In the genomic region with DNA sequence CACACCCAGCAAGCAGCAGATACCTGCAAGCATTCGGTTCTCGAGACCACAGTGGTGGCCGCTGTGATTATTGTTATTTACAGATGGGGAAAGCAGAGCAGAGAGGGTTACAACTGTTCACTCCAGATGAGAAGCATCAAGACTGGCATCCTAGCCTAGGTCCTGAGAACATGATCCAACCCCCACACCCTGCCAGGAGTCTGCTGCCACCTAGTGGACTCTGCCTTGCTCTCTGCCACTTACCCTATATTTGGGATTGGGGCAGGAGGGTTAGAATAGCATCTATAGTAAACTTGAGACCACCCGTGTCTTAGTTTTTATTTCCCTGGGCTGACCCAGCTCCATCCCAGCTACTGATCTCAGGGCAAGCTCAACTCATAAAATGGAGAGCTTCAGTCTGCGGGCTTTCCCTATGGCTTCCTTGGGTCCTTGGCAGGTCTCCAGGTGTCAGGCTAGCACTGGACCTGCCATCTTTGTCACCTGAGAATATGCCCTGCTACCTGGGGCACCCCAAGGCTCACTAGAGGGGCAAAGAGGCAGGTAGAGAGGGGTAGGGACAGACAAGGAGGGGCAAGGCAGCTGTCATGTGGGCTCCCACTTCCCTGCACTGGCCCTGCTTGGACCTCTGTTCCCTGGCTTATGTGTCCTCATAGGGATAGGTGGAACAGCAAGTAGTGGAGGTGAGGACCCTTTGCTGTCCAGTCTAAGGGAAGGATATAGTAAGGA, we compare ENCODE assay signal across 10 mouse cellular contexts. TPM values are rescaled to one million over a fixed set of nuclear protein-coding genes. Genes with fewer than 3 reads are reported as not detected.
DNase-seq lines count a peak whose midpoint lies in the region; ATAC-seq and TF ChIP-seq lines count a peak whose summit lies in the region.
"Had no signal": no experiment of that assay in that cellular context is flagged by ENCODE, and none has a peak within 500 bp of the region (broad histone marks: within the 10 kb centered on the region; RNA-seq: fewer than 3 reads in every experiment).

No protein-coding gene starts in this region.

- H3K4me1 ChIP-seq in midbrain, embryonic 14.5 days (ENCODE audit: control insufficient read depth, insufficient read depth, low read length), result peaks cover 11% of the 10 kb centered on the region; the same call in 1 of the 2 replicates
- H3K4me1 ChIP-seq in midbrain, embryonic 16.5 days (ENCODE audit: control insufficient read depth, insufficient read depth, low read length), result peaks cover 7% of the 10 kb centered on the region; the same call in 1 of the 2 replicates
- no peaks in the 10 kb centered on the region; the same call in 1 of the 2 replicates for H3K4me1 ChIP-seq in lung, adult 2 months (ENCODE audit: control insufficient read depth, insufficient read depth, low read length)
- no peaks in the 10 kb centered on the region for H3K4me1 ChIP-seq in spleen, adult 2 months (ENCODE audit: control insufficient read depth, insufficient read depth, insufficient read length)

- TF ChIP-seq POLR2A in lung, adult 2 months (IDR thresholded peaks at IDR 0.05; ENCODE audit: borderline replicate concordance, extremely low read depth, low read depth, low read length), result no peak
- TF ChIP-seq POLR2A in spleen, adult 2 months (IDR thresholded peaks at IDR 0.05; ENCODE audit: low read depth, low read length), result no peak

- no peak for ATAC-seq in cerebellum, adult (ENCODE audit: insufficient number of reproducible peaks, low FRiP score, low TSS enrichment)
- ATAC-seq in midbrain, embryonic 14.5 days (ENCODE audit: low FRiP score, low TSS enrichment), result no peak
- no peak for ATAC-seq in midbrain, embryonic 16.5 days

- H3K36me3 ChIP-seq in midbrain, embryonic 14.5 days (ENCODE audit: control insufficient read depth, insufficient read depth, low read length), result no peaks in the 10 kb centered on the region
- no peaks in the 10 kb centered on the region for H3K36me3 ChIP-seq in midbrain, embryonic 16.5 days (ENCODE audit: control insufficient read depth, insufficient read depth, low read length)
- H3K36me3 ChIP-seq in spleen, adult 2 months (ENCODE audit: control insufficient read depth, insufficient read depth, low read length), result no peaks in the 10 kb centered on the region

- 55% methylated on average over 5 of the region's 5 CpGs for WGBS in midbrain, embryonic 14.5 days
- 45% methylated on average over 5 of the region's 5 CpGs for WGBS in midbrain, embryonic 16.5 days
- 40% methylated on average over 5 of the region's 5 CpGs for WGBS in lung, adult 2 months
- WGBS in spleen, adult 2 months, result 56% methylated on average over 5 of the region's 5 CpGs

- H3K27ac ChIP-seq in midbrain, embryonic 14.5 days (replicated peaks; ENCODE audit: low read depth, low read length), result no peak overlapping the region
- no peak overlapping the region for H3K27ac ChIP-seq in midbrain, embryonic 16.5 days (ENCODE audit: low read length)
- no peak overlapping the region for H3K27ac ChIP-seq in spleen, adult 2 months (ENCODE audit: insufficient read depth, low read length)

- no peak overlapping the region for H3K4me2 ChIP-seq in midbrain, embryonic 14.5 days (ENCODE audit: low read length)
- no peak overlapping the region for H3K4me2 ChIP-seq in midbrain, embryonic 16.5 days (ENCODE audit: low read length)

- H3K27me3 ChIP-seq in midbrain, embryonic 14.5 days (ENCODE audit: control insufficient read depth, insufficient read depth, low read length), result peaks cover 24% of the 10 kb centered on the region
- H3K27me3 ChIP-seq in midbrain, embryonic 16.5 days (ENCODE audit: control insufficient read depth, insufficient read depth, low read depth, low read length), result peaks cover 12% of the 10 kb centered on the region
- no peaks in the 10 kb centered on the region for H3K27me3 ChIP-seq in spleen, adult 2 months (ENCODE audit: control insufficient read depth, insufficient read depth, low read length)

- intact Hi-C loops in gastrocnemius, postnatal 36 days (cut with DNase I), result loop anchor here (1.0 kb wide), 1 partner anchor 277 kb away; no protein-coding TSS in a partner anchor

- H3K4me3 ChIP-seq in midbrain, embryonic 14.5 days (replicated peaks; ENCODE audit: low read depth, low read length), result no peak overlapping the region
- no peak overlapping the region for H3K4me3 ChIP-seq in midbrain, embryonic 16.5 days (ENCODE audit: low read depth, low read length)
- H3K4me3 ChIP-seq in lung, adult 2 months (replicated peaks; ENCODE audit: extremely low read depth, low read depth, low read length), result no peak overlapping the region
- H3K4me3 ChIP-seq in spleen, adult 2 months (ENCODE audit: extremely low read depth, insufficient read depth, insufficient read length), result no peak overlapping the region

- TF ChIP-seq CTCF in lung, adult 2 months (IDR thresholded peaks at IDR 0.05; ENCODE audit: insufficient read depth, low read length), result peak; percentile 89
- TF ChIP-seq CTCF in spleen, adult 2 months (IDR thresholded peaks at IDR 0.05; ENCODE audit: extremely low read depth, insufficient read depth, insufficient read length, insufficient replicate concordance), result peak; percentile 82; the same call in 1 of the 2 replicates

- peak; percentile 32 for DNase-seq in cerebellum, adult 11 months
- peak; percentile 78 for DNase-seq in midbrain, embryonic 14.5 days
- DNase-seq in c-Kit-positive CD71-positive TER-119-negative erythroid progenitor cells, embryonic 14.5 days (ENCODE audit: low read depth), result peak; percentile 35
- peak; percentile 52 to 61 for DNase-seq in gastrocnemius, postnatal 36 days
- DNase-seq in lung, adult 2 months, result peak; percentile 51
- DNase-seq in spleen, adult 2 months (ENCODE audit: low read depth in 1 of 2, low spot score in 2 of 2), result peak; percentile 27 to 61

- no peak overlapping the region for H3K9ac ChIP-seq in midbrain, embryonic 14.5 days (replicated peaks; ENCODE audit: low read length)
- no peak overlapping the region for H3K9ac ChIP-seq in midbrain, embryonic 16.5 days (ENCODE audit: low read depth, low read length)

- no peaks in the 10 kb centered on the region for H3K9me3 ChIP-seq in midbrain, embryonic 14.5 days (ENCODE audit: control insufficient read depth, low read length)
- no peaks in the 10 kb centered on the region for H3K9me3 ChIP-seq in midbrain, embryonic 16.5 days (replicated peaks; ENCODE audit: control insufficient read depth, low read length, poor library complexity, severe bottlenecking)

RNA-seq across cellular contexts. Expression of gene Osbpl5, which starts 2.6 kb away (rescaled TPM):
- polyA plus RNA-seq in midbrain, embryonic 14.5 days (2014; fragmentation: Nextera tagmentation; extraction: Ambion mirVana), result 30.1 and 33.2 TPM in 2 replicates
- polyA plus RNA-seq in midbrain, embryonic 16.5 days (2015; fragmentation: Nextera tagmentation; extraction: Ambion mirVana), result 43.8 and 44.1 TPM in 2 replicates
- total RNA-seq in gastrocnemius, postnatal 36 days (2021), result 10 to 100 TPM; 14.6 to 15.2 TPM
- polyA plus RNA-seq in lung, adult 2 months (2012; rRNA removed), result 103 and 125 TPM in 2 replicates
- polyA plus RNA-seq in spleen, adult 2 months (2012; rRNA removed), result 31.2 and 37.6 TPM in 2 replicates

RNA-seq across cellular contexts. Expression of gene Mrgprg, which starts 12.6 kb away (rescaled TPM):
- polyA plus RNA-seq in midbrain, embryonic 14.5 days (2014; fragmentation: Nextera tagmentation; extraction: Ambion mirVana), result not detected in 2 replicates
- polyA plus RNA-seq in midbrain, embryonic 16.5 days (2015; fragmentation: Nextera tagmentation; extraction: Ambion mirVana), result not detected in 2 replicates
- total RNA-seq in gastrocnemius, postnatal 36 days (2021), result not detected
- polyA plus RNA-seq in lung, adult 2 months (2012; rRNA removed), result not detected in 2 replicates
- polyA plus RNA-seq in spleen, adult 2 months (2012; rRNA removed), result not detected in 2 replicates
- total RNA-seq: layer of hippocampus, adult 18-20 months had no signal
- polyA plus RNA-seq: stomach, embryonic 14.5 days had no signal

RNA-seq across cellular contexts. Expression of gene Mrgpre, which starts 30.1 kb away (rescaled TPM):
- 6.9 and 7.2 TPM in 2 replicates for polyA plus RNA-seq in midbrain, embryonic 14.5 days (2014; fragmentation: Nextera tagmentation; extraction: Ambion mirVana)
- 11.4 and 14.1 TPM in 2 replicates for polyA plus RNA-seq in midbrain, embryonic 16.5 days (2015; fragmentation: Nextera tagmentation; extraction: Ambion mirVana)
- under 1 TPM; 0.43 to 0.54 TPM for total RNA-seq in gastrocnemius, postnatal 36 days (2021)
- 2.2 and 3.2 TPM in 2 replicates for polyA plus RNA-seq in lung, adult 2 months (2012; rRNA removed)
- polyA plus RNA-seq in spleen, adult 2 months (2012; rRNA removed), result 6.6 and 7.6 TPM in 2 replicates
